Mouse (Mus musculus): ENCODE measurements around the gene Hoxc9. TPM values are rescaled to one million over a fixed set of nuclear protein-coding genes. Genes with fewer than 3 reads are reported as not detected.

Hoxc9 gene
- polyA plus RNA-seq, 1 experiment from 2014 or later, result 1.3 TPM

DNA sequence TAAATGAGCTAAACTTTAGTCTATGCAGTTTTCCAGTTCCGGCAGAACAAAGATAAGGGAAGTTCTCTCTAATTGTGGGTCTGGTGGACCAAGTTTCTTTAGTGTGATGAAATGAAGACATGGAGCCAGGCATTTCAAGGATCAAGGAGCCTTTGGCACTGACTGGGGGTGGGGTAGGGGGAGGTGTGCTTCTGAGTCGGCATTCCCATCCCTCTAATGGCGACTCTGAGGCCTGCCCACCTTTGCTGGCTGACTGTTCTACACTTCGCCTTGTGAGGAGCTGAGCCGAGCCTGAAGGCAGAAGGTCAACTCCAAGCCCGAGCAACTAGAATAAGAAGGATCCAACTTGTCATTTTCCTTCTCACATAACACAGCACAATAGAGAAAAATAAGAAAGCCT, 14.5 kb upstream of the Hoxc9 start:
- Histone ChIP-seq H3K4me1 (peaks cover 25% of the 10 kb centered on the region), H3K9ac (no peak overlapping the region)

GRCm38 (mm10) chr15:102962492-102962891, 13.7 kb upstream of the Hoxc9 start:
- no peak for ATAC-seq (ENCODE audit: insufficient number of reproducible peaks, low FRiP score, low TSS enrichment, low read depth)
- no peak overlapping the region; the same call in 1 of the 2 replicates for H3K27ac ChIP-seq
- H3K9me3 ChIP-seq, result no peaks in the 10 kb centered on the region
- H3K9ac ChIP-seq, result no peak overlapping the region
- peaks cover 82% of the 10 kb centered on the region for H3K27me3 ChIP-seq
- 0 out of 2 replicates have a peak overlapping the region, but pooled peaks have one; percentile 0 for H3K4me3 ChIP-seq
- H3K4me2 ChIP-seq, result no peak overlapping the region
- H3K4me1 ChIP-seq, result peaks cover 28% of the 10 kb centered on the region
- WGBS, result 4% methylated on average over 13 of the region's 13 CpGs
- no peaks in the 10 kb centered on the region for H3K36me3 ChIP-seq

More for the DNA sequence above, 14.5 kb upstream of the Hoxc9 start:
- no peak overlapping the region for H3K4me2 ChIP-seq
- H3K27me3 ChIP-seq, result peaks cover 82% of the 10 kb centered on the region
- WGBS, result 7% methylated on average over 6 of the region's 6 CpGs
- no peak overlapping the region for H3K27ac ChIP-seq
- ATAC-seq (ENCODE audit: insufficient number of reproducible peaks, low FRiP score, low TSS enrichment, low read depth), result no peak
- no peaks in the 10 kb centered on the region for H3K36me3 ChIP-seq
- H3K9me3 ChIP-seq, result no peaks in the 10 kb centered on the region
- no peak overlapping the region for H3K4me3 ChIP-seq

- Histone ChIP-seq H3K4me3 (no peak overlapping the region), H3K36me3 (no peaks in the 10 kb centered on the region), H3K4me2 (peak overlapping the region; percentile 34), H3K27ac (no peak overlapping the region), H3K9ac (no peak overlapping the region), H3K4me1 (peaks cover 28% of the 10 kb centered on the region), H3K9me3 (no peaks in the 10 kb centered on the region), H3K27me3 (peaks cover 81% of the 10 kb centered on the region)
- no peak for ATAC-seq (ENCODE audit: insufficient number of reproducible peaks, low FRiP score, low TSS enrichment, low read depth)
- 14% methylated on average over 8 of the region's 8 CpGs for WGBS
Measured at GRCm38 (mm10) chr15:102963259-102963658, 13.0 kb upstream of the Hoxc9 start.

DNA sequence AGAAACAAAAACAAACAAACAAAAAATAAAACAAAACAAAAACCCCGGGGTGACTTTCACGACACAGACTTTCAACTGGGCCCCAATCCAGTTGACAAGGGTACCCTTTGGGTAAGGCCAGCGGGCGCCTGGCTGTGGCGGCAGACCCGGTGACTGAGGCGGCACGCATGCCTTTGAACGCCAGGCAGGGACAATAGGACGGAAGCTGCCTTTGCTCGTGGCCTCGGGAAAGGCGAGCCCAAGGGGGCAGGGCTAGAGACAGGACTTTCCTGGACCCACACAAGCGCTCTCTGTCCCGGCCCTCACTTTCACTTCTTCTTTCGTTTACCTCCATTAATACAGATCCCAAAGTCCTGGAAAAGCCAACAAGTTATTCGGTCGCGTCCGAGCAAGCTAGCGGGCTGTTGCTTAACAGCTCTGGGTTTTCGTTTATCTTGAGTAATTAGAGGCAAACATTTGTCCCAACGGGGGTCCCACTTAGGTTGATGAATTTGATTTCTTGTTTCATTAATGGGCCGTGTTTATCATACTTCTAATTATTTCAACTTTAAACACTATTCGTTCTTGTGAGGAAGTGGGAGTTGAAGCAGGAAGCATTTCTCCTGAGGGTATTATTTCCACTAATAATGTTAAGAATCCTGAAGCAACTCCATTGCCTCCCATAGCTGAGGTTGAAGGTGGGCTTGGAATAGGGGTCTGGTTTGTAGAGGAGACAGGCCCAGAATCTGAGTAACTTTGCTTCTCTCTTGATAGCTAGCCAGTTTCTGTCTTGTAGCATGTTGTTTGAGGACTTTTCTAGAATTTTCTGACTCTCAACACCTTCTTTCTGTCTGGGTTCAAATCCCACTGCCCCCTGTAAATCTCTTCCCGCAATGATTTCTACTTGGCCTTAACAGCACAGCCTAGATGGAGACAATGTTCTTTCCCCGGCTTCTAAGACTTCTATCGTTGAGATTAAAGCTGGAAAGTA, 12.3 kb upstream of the Hoxc9 start:
- Histone ChIP-seq H3K4me3 (peak overlapping the region; percentile 14; the same call in 1 of the 2 replicates), H3K9me3 (no peaks in the 10 kb centered on the region), H3K27me3 (peaks cover 86% of the 10 kb centered on the region), H3K4me2 (peak overlapping the region; percentile 34), H3K9ac (no peak overlapping the region), H3K36me3 (no peaks in the 10 kb centered on the region), H3K4me1 (peaks cover 28% of the 10 kb centered on the region), H3K27ac (no peak overlapping the region)
- 4% methylated on average over 28 of the region's 28 CpGs for WGBS
- no peak for ATAC-seq (ENCODE audit: insufficient number of reproducible peaks, low FRiP score, low TSS enrichment, low read depth)

DNA sequence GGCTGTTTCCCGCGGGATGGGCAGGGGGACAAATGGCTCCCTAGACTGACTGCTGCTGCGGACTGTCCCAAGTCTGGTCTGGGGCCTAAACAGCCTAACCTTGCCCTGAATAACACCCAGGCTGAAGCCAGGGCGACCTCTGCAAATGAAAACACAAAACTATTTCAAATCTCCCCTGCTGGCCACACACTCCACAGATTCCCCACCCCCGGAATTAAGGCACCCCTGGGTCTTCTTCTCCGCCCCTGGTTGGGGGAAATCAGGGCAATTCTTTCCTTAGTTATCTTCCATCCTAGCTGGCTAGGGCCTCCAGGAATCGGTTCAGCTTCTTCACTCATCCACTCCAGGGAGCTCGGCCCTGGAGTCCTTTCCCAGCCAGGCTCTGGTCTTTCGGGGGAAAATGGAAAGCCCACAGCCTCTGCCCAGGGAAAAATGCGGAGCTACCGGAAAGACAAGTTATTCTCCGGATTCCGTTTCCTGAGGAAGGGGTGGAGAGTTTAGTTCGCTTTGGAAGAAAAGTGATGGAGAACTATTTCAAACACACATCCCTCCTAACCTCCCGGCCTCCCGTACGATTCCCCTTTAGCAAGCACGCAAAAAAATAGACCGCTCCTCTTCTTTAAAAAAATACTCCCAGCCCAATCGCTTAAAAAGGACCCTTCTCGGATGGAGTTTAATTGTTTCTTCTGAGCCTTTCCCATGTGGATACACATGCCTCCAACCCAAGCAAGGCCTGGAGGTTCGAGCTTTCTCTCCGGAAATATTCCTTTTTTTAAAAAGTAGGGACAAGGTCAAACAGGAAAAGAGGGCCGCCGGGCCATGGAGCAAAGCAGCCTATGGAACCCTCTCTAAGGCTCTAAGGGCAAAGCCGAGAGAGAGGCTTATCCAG, 11.0 kb upstream of the Hoxc9 start:
- Histone ChIP-seq H3K4me2 (peak overlapping the region; percentile 48), H3K4me3 (peak overlapping the region; percentile 37; the same call in 1 of the 2 replicates), H3K36me3 (no peaks in the 10 kb centered on the region), H3K9ac (no peak overlapping the region), H3K27ac (peak overlapping the region; percentile 38; the same call in 1 of the 2 replicates), H3K4me1 (peaks cover 20% of the 10 kb centered on the region), H3K9me3 (no peaks in the 10 kb centered on the region), H3K27me3 (peaks cover 88% of the 10 kb centered on the region)
- whole genome bisulfite sequencing, result 10% methylated on average over 26 of the region's 26 CpGs
- ATAC-seq (ENCODE audit: insufficient number of reproducible peaks, low FRiP score, low TSS enrichment, low read depth), result no peak

DNA sequence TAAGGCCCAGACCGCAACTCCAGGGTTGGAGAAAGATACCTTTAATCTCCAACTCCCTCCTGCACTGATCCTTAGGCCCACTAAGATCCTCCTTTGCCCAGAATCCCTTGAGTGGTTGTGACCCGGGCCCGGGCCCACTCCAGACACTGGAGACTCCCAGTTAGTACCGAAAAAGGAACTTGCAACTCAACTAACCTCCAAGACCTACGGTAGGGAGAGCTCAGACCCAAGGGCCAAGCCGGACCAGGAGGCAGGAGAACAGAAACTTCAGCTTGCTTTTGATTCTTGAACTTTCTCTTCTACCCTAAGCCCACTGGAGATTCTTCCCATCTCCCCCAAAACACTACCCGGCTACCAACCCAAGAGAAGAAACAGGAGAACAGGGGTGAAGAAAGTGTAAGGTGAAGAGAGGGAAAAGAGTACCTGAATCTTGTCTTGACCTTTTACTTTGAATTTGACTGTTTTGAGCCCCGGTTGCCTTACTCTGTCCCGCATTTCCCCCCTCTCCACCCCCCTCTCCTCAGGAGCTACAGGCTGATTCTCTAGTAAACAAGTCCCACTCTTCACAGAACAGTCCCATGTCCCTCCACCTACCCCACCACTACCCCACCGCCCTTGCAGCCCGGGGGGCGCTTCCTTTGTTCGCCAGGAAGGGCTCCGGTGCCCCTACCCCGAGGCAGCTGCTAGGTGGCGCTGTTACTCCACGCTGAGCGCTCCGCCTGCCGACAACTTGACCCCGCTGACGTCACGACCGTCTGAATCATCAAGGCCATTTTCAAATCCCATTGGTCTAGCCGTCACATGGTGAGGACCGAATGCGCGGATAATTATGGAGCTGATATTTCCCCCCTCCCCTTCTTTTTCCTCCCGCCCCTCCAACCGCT, 10.1 kb upstream of the Hoxc9 start:
- Histone ChIP-seq H3K27ac (0 out of 2 replicates have a peak overlapping the region, but pooled peaks have one; percentile 33), H3K4me3 (peak overlapping the region; percentile 37), H3K4me1 (peaks cover 18% of the 10 kb centered on the region), H3K36me3 (no peaks in the 10 kb centered on the region), H3K9ac (no peak overlapping the region), H3K4me2 (peak overlapping the region; percentile 48), H3K27me3 (peaks cover 90% of the 10 kb centered on the region), H3K9me3 (no peaks in the 10 kb centered on the region)
- WGBS, result 6% methylated on average over 29 of the region's 30 CpGs
- peak; percentile 62 for ATAC-seq (ENCODE audit: insufficient number of reproducible peaks, low FRiP score, low TSS enrichment, low read depth)

DNA sequence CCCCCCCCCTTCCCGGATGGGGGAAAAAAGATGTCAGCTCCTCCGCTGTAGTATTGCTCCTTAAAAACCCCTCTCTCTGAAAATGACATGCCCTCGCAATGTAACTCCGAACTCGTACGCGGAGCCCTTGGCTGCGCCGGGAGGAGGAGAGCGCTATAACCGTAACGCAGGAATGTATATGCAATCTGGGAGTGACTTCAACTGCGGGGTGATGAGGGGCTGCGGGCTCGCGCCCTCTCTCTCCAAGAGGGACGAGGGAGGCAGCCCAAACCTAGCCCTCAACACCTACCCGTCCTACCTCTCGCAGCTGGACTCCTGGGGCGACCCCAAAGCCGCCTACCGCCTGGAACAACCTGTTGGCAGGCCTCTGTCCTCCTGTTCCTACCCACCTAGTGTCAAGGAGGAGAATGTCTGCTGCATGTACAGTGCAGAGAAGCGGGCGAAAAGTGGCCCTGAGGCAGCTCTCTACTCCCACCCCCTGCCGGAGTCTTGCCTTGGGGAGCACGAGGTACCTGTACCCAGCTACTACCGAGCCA, 9.4 kb upstream of the Hoxc9 start, which contains the start of gene Hoxc10:
Gene Hoxc10, plus strand, starts transcription at position 21 of the 536 bp plus-strand sequence.
- H3K4me3 ChIP-seq, result peak within 1 kb of the TSS; percentile 37
- H3K4me2 ChIP-seq, result peak within 1 kb of the TSS; percentile 48
- peaks cover 18% of the 10 kb centered on the region for H3K4me1 ChIP-seq
- WGBS, result 1% methylated on average over 27 of the region's 27 CpGs
- no peaks in the 10 kb centered on the region for H3K36me3 ChIP-seq
- H3K9ac ChIP-seq, result no peak within 1 kb of the TSS
- peaks cover 91% of the 10 kb centered on the region for H3K27me3 ChIP-seq
- H3K9me3 ChIP-seq, result no peaks in the 10 kb centered on the region
- H3K27ac ChIP-seq, result peak within 1 kb of the TSS; percentile 51
- peak; percentile 60 for ATAC-seq (ENCODE audit: insufficient number of reproducible peaks, low FRiP score, low TSS enrichment, low read depth)

GRCm38 (mm10) chr15:102967312-102967510, 9.0 kb upstream of the Hoxc9 start, which contains the start of gene Hoxc5:
Gene Hoxc5, plus strand, starts transcription at chr15:102967443.
- WGBS, result 6% methylated on average over 12 of the region's 12 CpGs
- Histone ChIP-seq H3K27ac (peak within 1 kb of the TSS; percentile 51; the same call in 1 of the 2 replicates), H3K9me3 (no peaks in the 10 kb centered on the region), H3K36me3 (no peaks in the 10 kb centered on the region), H3K4me3 (peak within 1 kb of the TSS; percentile 37), H3K27me3 (peaks cover 94% of the 10 kb centered on the region), H3K4me2 (peak within 1 kb of the TSS; percentile 48), H3K4me1 (peaks cover 18% of the 10 kb centered on the region), H3K9ac (no peak within 1 kb of the TSS)
- ATAC-seq (ENCODE audit: insufficient number of reproducible peaks, low FRiP score, low TSS enrichment, low read depth), result no peak

GRCm38 (mm10) chr15:102967511-102968397, 8.5 kb upstream of the Hoxc9 start:
- H3K4me3 ChIP-seq, result peak overlapping the region; percentile 37
- no peaks in the 10 kb centered on the region for H3K36me3 ChIP-seq
- ATAC-seq (ENCODE audit: insufficient number of reproducible peaks, low FRiP score, low TSS enrichment, low read depth), result no peak
- H3K9me3 ChIP-seq, result no peaks in the 10 kb centered on the region
- no peak overlapping the region for H3K9ac ChIP-seq
- 7% methylated on average over 34 of the region's 34 CpGs for WGBS
- 0 out of 2 replicates have a peak overlapping the region, but pooled peaks have one; percentile 51 for H3K27ac ChIP-seq
- peak overlapping the region; percentile 48 for H3K4me2 ChIP-seq
- peaks cover 94% of the 10 kb centered on the region for H3K27me3 ChIP-seq
- H3K4me1 ChIP-seq, result peaks cover 20% of the 10 kb centered on the region

- H3K27me3 ChIP-seq, result peaks cover 96% of the 10 kb centered on the region
- ATAC-seq (ENCODE audit: insufficient number of reproducible peaks, low FRiP score, low TSS enrichment, low read depth), result no peak
- no peaks in the 10 kb centered on the region for H3K36me3 ChIP-seq
- H3K9me3 ChIP-seq, result no peaks in the 10 kb centered on the region
- no peak overlapping the region for H3K4me2 ChIP-seq
- peaks cover 19% of the 10 kb centered on the region for H3K4me1 ChIP-seq
- 26% methylated on average over 1 of the region's 1 CpGs for WGBS
- no peak overlapping the region for H3K4me3 ChIP-seq
- no peak overlapping the region for H3K9ac ChIP-seq
- H3K27ac ChIP-seq, result no peak overlapping the region
Measured at GRCm38 (mm10) chr15:102969296-102969695, 6.9 kb upstream of the Hoxc9 start.

Data from limb, embryonic 15.5 days (tissue).